Mouse (Mus musculus): ENCODE results near the gene Zfc3h1. TPM values are rescaled to one million over a fixed set of nuclear protein-coding genes. Genes with fewer than 3 reads are reported as not detected.
A peak's percentile ranks its signal among the peaks of the same experiment; 100 is the strongest.

Gene Zfc3h1
- 100 to 1,000 TPM; 229 to 629 (median 415) TPM for total RNA-seq (2018; cell fraction: chromatin; rRNA removed)
- 10 to 100 TPM in 25 of 26 experiments, 1 to 10 TPM in 1; 7.8 to 38.4 (median 19.3) TPM for total RNA-seq (2018; cell fraction: cytosol; rRNA removed)
- total RNA-seq (2018; cell fraction: nucleus; rRNA removed): 100 to 1,000 TPM in 24 of 26 experiments, 10 to 100 TPM in 2; 73.2 to 385 (median 188) TPM
- polyA plus RNA-seq (2018): 23.1 to 49.1 TPM (median 28.9 TPM) in 3 replicates

- H3K4me3 ChIP-seq (ENCODE audit: inconsistent target): peak within 1 kb of the TSS; percentile 86
- peak within 1 kb of the TSS; percentile 84 for H3K27ac ChIP-seq
- 1% methylated on average over 62 of the region's 65 CpGs for WGBS (ENCODE audit: missing documents)
- peaks cover 84% of the 10 kb centered on the region for H3K79me2 ChIP-seq (ENCODE audit: inconsistent target)
- H3K36me3 ChIP-seq (ENCODE audit: inconsistent target): no peaks in the 10 kb centered on the region; the same call in 1 of the 2 replicates
Observed at GRCm38 (mm10) chr10:115384221-115385017, at the start of gene Zfc3h1, which contains the start of gene Thap2. Gene Zfc3h1, plus strand, starts transcription at chr10:115384959. Gene Thap2, minus strand, starts transcription at chr10:115384443.

- Histone ChIP-seq H3K79me2 (ENCODE audit: inconsistent target) (no peaks in the 10 kb centered on the region), H3K27ac (no peak overlapping the region), H3K4me3 (ENCODE audit: inconsistent target) (no peak overlapping the region), H3K36me3 (ENCODE audit: inconsistent target) (peaks cover 24% of the 10 kb centered on the region)
- WGBS (ENCODE audit: missing documents): 93% methylated on average over 4 of the region's 4 CpGs
Observed at GRCm38 (mm10) chr10:115336901-115337300, 47.9 kb upstream of the Zfc3h1 start.

GRCm38 (mm10) chr10:115339820-115340328 lies 44.9 kb upstream of the Zfc3h1 start:
- Histone ChIP-seq H3K79me2 (ENCODE audit: inconsistent target) (no peaks in the 10 kb centered on the region), H3K36me3 (ENCODE audit: inconsistent target) (peaks cover 30% of the 10 kb centered on the region), H3K27ac (no peak overlapping the region), H3K4me3 (ENCODE audit: inconsistent target) (no peak overlapping the region)
- 83% methylated on average over 7 of the region's 7 CpGs for WGBS (ENCODE audit: missing documents)

- peaks cover 37% of the 10 kb centered on the region for H3K36me3 ChIP-seq (ENCODE audit: inconsistent target)
- 32% methylated on average over 4 of the region's 4 CpGs for WGBS (ENCODE audit: missing documents)
- no peak overlapping the region for H3K4me3 ChIP-seq (ENCODE audit: inconsistent target)
- H3K79me2 ChIP-seq (ENCODE audit: inconsistent target): no peaks in the 10 kb centered on the region
- H3K27ac ChIP-seq: 0 out of 2 replicates have a peak overlapping the region, but pooled peaks have one; percentile 24
Observed at GRCm38 (mm10) chr10:115342771-115343425, 41.9 kb upstream of the Zfc3h1 start.

GRCm38 (mm10) chr10:115346444-115346843 lies 38.3 kb upstream of the Zfc3h1 start:
- peaks cover 18% of the 10 kb centered on the region for H3K36me3 ChIP-seq (ENCODE audit: inconsistent target)
- no peaks in the 10 kb centered on the region for H3K79me2 ChIP-seq (ENCODE audit: inconsistent target)
- H3K27ac ChIP-seq: no peak overlapping the region
- no peak overlapping the region for H3K4me3 ChIP-seq (ENCODE audit: inconsistent target)

GRCm38 (mm10) chr10:115348131-115348530 lies 36.6 kb upstream of the Zfc3h1 start:
- H3K4me3 ChIP-seq (ENCODE audit: inconsistent target): no peak overlapping the region
- peaks cover 7% of the 10 kb centered on the region; the same call in 1 of the 2 replicates for H3K36me3 ChIP-seq (ENCODE audit: inconsistent target)
- no peak overlapping the region for H3K27ac ChIP-seq
- H3K79me2 ChIP-seq (ENCODE audit: inconsistent target): no peaks in the 10 kb centered on the region
- WGBS (ENCODE audit: missing documents): 91% methylated on average over 5 of the region's 6 CpGs

- Histone ChIP-seq H3K36me3 (ENCODE audit: inconsistent target) (peaks cover 7% of the 10 kb centered on the region; the same call in 1 of the 2 replicates), H3K79me2 (ENCODE audit: inconsistent target) (no peaks in the 10 kb centered on the region), H3K27ac (no peak overlapping the region), H3K4me3 (ENCODE audit: inconsistent target) (no peak overlapping the region)
- 100% methylated on average over 9 of the region's 10 CpGs for whole genome bisulfite sequencing (ENCODE audit: missing documents)
Observed at GRCm38 (mm10) chr10:115349029-115349428, 35.7 kb upstream of the Zfc3h1 start.

- no peak overlapping the region for H3K27ac ChIP-seq
- H3K79me2 ChIP-seq (ENCODE audit: inconsistent target): no peaks in the 10 kb centered on the region
- peaks cover 7% of the 10 kb centered on the region; the same call in 1 of the 2 replicates for H3K36me3 ChIP-seq (ENCODE audit: inconsistent target)
- 98% methylated on average over 7 of the region's 7 CpGs for WGBS (ENCODE audit: missing documents)
- no peak overlapping the region for H3K4me3 ChIP-seq (ENCODE audit: inconsistent target)
Observed at GRCm38 (mm10) chr10:115349509-115349908, 35.2 kb upstream of the Zfc3h1 start.

- Histone ChIP-seq H3K79me2 (ENCODE audit: inconsistent target) (no peaks in the 10 kb centered on the region), H3K27ac (no peak overlapping the region), H3K4me3 (ENCODE audit: inconsistent target) (no peak overlapping the region), H3K36me3 (ENCODE audit: inconsistent target) (peaks cover 12% of the 10 kb centered on the region; the same call in 1 of the 2 replicates)
- WGBS (ENCODE audit: missing documents): 75% methylated on average over 2 of the region's 2 CpGs
Observed at GRCm38 (mm10) chr10:115350810-115351397, 33.9 kb upstream of the Zfc3h1 start.

- Histone ChIP-seq H3K36me3 (ENCODE audit: inconsistent target) (peaks cover 35% of the 10 kb centered on the region; the same call in 1 of the 2 replicates), H3K4me3 (ENCODE audit: inconsistent target) (no peak overlapping the region), H3K79me2 (ENCODE audit: inconsistent target) (peaks cover 14% of the 10 kb centered on the region; the same call in 1 of the 2 replicates), H3K27ac (no peak overlapping the region)
- 96% methylated on average over 6 of the region's 6 CpGs for WGBS (ENCODE audit: missing documents)
Observed at GRCm38 (mm10) chr10:115354553-115354952, 30.2 kb upstream of the Zfc3h1 start.

GRCm38 (mm10) chr10:115355016-115355415 lies 29.7 kb upstream of the Zfc3h1 start:
- H3K4me3 ChIP-seq (ENCODE audit: inconsistent target): no peak overlapping the region
- WGBS (ENCODE audit: missing documents): 98% methylated on average over 6 of the region's 6 CpGs
- H3K27ac ChIP-seq: no peak overlapping the region
- H3K79me2 ChIP-seq (ENCODE audit: inconsistent target): peaks cover 18% of the 10 kb centered on the region; the same call in 1 of the 2 replicates
- peaks cover 35% of the 10 kb centered on the region; the same call in 1 of the 2 replicates for H3K36me3 ChIP-seq (ENCODE audit: inconsistent target)

GRCm38 (mm10) chr10:115356106-115356505 lies 28.7 kb upstream of the Zfc3h1 start:
- Histone ChIP-seq H3K79me2 (ENCODE audit: inconsistent target) (peaks cover 29% of the 10 kb centered on the region), H3K4me3 (ENCODE audit: inconsistent target) (no peak overlapping the region), H3K36me3 (ENCODE audit: inconsistent target) (peaks cover 35% of the 10 kb centered on the region; the same call in 1 of the 2 replicates), H3K27ac (no peak overlapping the region)
- 96% methylated on average over 5 of the region's 7 CpGs for WGBS (ENCODE audit: missing documents)

GRCm38 (mm10) chr10:115358216-115358919 lies 26.4 kb upstream of the Zfc3h1 start:
- peaks cover 38% of the 10 kb centered on the region for H3K79me2 ChIP-seq (ENCODE audit: inconsistent target)
- no peak overlapping the region for H3K4me3 ChIP-seq (ENCODE audit: inconsistent target)
- WGBS (ENCODE audit: missing documents): 96% methylated on average over 17 of the region's 17 CpGs
- peaks cover 35% of the 10 kb centered on the region; the same call in 1 of the 2 replicates for H3K36me3 ChIP-seq (ENCODE audit: inconsistent target)
- H3K27ac ChIP-seq: no peak overlapping the region
